Mouse (Mus musculus) hindbrain, postnatal 0 days (tissue): ENCODE results near the gene Cd200r1. TPM values are rescaled to one million over a fixed set of nuclear protein-coding genes. Genes with fewer than 3 reads are reported as not detected.
A peak's percentile ranks its signal among the peaks of the same experiment; 100 is the strongest.

Experiments
- ATAC-seq: fragments of 200-750 bp; cut with Nextera tagmentation; 2 replicates; pipeline ENCODE4 v1.8.0; 2017; ENCODE audit warnings: mild to moderate bottlenecking, moderate TSS enrichment, moderate library complexity
- DNase-seq: peaks from one replicate; pipeline ENCODE4 v3.0.0-alpha.2; 2015; ENCODE audit warnings: low spot score
- H3K27ac ChIP-seq: fragments of 300-500 bp; sonication (generic); 2 replicates; pipeline ENCODE4 v1.5.1; 2014; ENCODE audit warnings: mild to moderate bottlenecking
- H3K27me3 ChIP-seq: fragments of 300-500 bp; sonication (generic); 2 replicates; pipeline ENCODE4 v1.6.1; 2014; ENCODE audit warnings: low read length, mixed read lengths; ENCODE audit not compliant: insufficient read depth
- H3K36me3 ChIP-seq: fragments of 300-500 bp; sonication (generic); 2 replicates; pipeline ENCODE4 v1.6.1; 2014; ENCODE audit warnings: low read length, mixed read lengths; ENCODE audit not compliant: insufficient read depth
- H3K4me1 ChIP-seq: fragments of 300-500 bp; sonication (generic); 2 replicates; pipeline ENCODE4 v1.6.1; 2014; ENCODE audit warnings: antibody characterized with exemption, low read length, mixed read lengths; ENCODE audit not compliant: insufficient read depth
- H3K4me2 ChIP-seq: fragments of 300-500 bp; sonication (generic); 2 replicates; pipeline ENCODE4 v1.6.1; 2014; ENCODE audit warnings: low read depth, mild to moderate bottlenecking, low read length, moderate library complexity, mixed read lengths
- H3K4me3 ChIP-seq: fragments of 300-500 bp; sonication (generic); 2 replicates; pipeline ENCODE4 v1.5.1; 2014; ENCODE audit warnings: low read length
- H3K9ac ChIP-seq: fragments of 300-500 bp; sonication (generic); replicated peaks from 2 replicates; pipeline ENCODE4 v1.6.1; 2014; ENCODE audit warnings: mild to moderate bottlenecking, low read length, moderate library complexity, mixed read lengths
- H3K9me3 ChIP-seq: fragments of 300-500 bp; sonication (generic); 2 replicates; pipeline ENCODE4 v1.6.1; 2016; ENCODE audit warnings: low read length, mixed read lengths
- CTCF ChIP-seq: IDR thresholded peaks from 2 replicates; pipeline ENCODE4 v1.5.1; 2016; ENCODE audit warnings: antibody characterized with exemption, control low read depth, low read depth
- WGBS: fragments of 180-500 bp; shearing (Covaris S2); extraction: QIAGEN DNeasy Blood & Tissue Kit; methylation state at CpG from one replicate; pipeline ENCODE4 v1.1.7; 2014; 5-methylcytosine and 5-hydroxymethylcytosine counted together
- polyA plus RNA-seq: library from polyadenylated mRNA; unstranded; fragments of >200 nt; fragmentation: Nextera tagmentation; extraction: Ambion mirVana; gene quantifications from 2 replicates; pipeline ENCODE4 v1.2.1, GENCODE M21; 2015
- total RNA-seq: library from RNA; depleted of rRNA; stranded (reverse); fragments of >200 nt; gene quantifications from 2 replicates; pipeline ENCODE4 v1.2.3, GENCODE M21; 2014

Cd200r1 gene
- total and polyA plus RNA-seq, 2 experiments from 2014 or later: 0.42 to 0.68 TPM

DNA sequence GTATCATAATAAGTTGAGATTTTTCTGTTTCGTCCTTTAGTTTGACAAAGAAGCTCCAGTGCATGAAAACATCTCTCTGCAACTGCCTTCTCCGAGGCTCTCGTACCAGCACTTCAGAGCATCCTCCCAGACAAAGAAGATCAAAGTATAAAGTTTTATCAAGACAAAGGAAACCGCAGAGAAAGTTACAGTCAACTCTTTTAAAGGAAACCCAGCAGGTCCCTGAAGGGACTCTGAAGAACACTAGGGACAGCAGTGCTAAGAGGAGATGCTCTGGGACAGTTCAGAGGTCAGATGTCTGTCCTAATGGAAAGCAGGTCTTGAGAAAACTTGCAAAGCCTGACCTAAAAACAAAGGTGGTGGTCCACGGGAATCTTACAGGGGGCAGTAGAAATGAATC, 29.9 kb upstream of the Cd200r1 start:
- Histone ChIP-seq H3K4me3 (no peak overlapping the region), H3K9ac (no peak overlapping the region), H3K27ac (no peak overlapping the region), H3K4me1 (no peaks in the 10 kb centered on the region), H3K27me3 (no peaks in the 10 kb centered on the region), H3K4me2 (no peak overlapping the region), H3K9me3 (no peaks in the 10 kb centered on the region), H3K36me3 (peaks cover 58% of the 10 kb centered on the region)
- DNase-seq (no peak), ATAC-seq (no peak)
- 95% methylated on average over 5 of the region's 5 CpGs for WGBS
- no peak for TF ChIP-seq CTCF

DNA sequence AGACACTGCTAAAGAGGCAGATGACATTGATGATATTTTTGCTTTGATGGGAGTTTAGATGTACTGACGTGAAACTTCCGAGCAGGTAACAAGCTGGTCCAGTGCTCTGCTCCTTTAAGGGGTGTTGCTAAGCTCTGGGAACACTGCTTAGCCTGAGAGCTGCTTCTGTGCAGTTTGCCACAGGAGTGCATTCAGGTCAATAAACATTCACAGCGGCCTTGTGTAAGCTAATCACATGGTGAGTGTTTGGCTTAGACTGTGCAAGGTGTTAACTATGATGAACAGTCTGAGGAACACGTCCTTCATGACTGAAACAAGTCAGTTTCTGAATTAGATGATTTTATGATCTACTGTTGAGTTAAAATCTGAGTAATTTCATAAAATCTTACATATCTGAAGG, 29.4 kb upstream of the Cd200r1 start:
- Histone ChIP-seq H3K9me3 (no peaks in the 10 kb centered on the region), H3K4me1 (no peaks in the 10 kb centered on the region), H3K9ac (no peak overlapping the region), H3K27me3 (no peaks in the 10 kb centered on the region), H3K27ac (no peak overlapping the region), H3K36me3 (peaks cover 58% of the 10 kb centered on the region), H3K4me3 (no peak overlapping the region), H3K4me2 (no peak overlapping the region)
- ATAC-seq (no peak), DNase-seq (no peak)
- WGBS: 85% methylated on average over 4 of the region's 4 CpGs
- TF ChIP-seq CTCF: no peak

DNA sequence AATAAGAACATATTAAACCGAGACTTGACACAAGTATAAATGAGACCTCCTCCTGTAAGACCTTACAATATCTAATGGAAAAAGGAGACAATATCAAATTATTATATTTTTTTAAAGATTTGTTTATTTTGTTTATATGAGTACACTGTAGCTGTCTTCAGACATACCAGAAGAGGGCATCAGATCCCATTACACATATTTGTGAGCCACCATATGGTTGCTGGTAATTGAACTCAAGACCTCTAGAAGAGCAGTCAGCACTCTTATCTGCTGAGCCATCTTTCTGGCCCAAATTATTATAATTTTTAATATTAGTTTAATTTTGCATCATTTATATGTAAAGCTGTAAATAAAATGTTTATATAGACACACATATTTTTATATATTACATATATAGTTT, 22.8 kb upstream of the Cd200r1 start:
- Histone ChIP-seq H3K27ac (no peak overlapping the region), H3K9me3 (no peaks in the 10 kb centered on the region), H3K9ac (no peak overlapping the region), H3K4me1 (peaks cover 13% of the 10 kb centered on the region), H3K36me3 (peaks cover 23% of the 10 kb centered on the region), H3K4me3 (no peak overlapping the region), H3K4me2 (no peak overlapping the region), H3K27me3 (no peaks in the 10 kb centered on the region)
- DNase-seq: peak; percentile 23
- TF ChIP-seq CTCF: peak; percentile 32; the same call in 1 of the 2 replicates
- ATAC-seq: no peak
- WGBS: 94% methylated on average over 1 of the region's 1 CpGs

DNA sequence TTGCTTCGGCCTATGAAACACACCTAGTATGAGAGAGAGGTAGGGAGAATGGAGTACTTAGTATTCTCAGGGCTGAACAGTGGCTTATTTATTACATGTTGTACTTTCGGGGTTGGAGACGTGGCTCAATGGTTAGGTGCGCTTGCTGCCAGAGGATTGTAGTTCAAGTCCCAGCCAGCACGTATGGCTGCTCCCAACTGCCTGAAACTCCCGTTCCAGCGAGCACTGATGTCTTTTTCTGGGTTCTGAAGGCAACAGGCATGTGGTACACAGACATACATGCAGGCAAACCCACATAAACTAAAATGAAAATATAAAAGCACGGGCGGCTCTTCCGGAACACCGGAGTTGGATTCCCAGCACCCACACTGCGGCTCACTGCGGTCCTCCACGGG, 20.1 kb upstream of the Cd200r1 start:
- ATAC-seq: peak; percentile 46; the same call in 1 of the 2 replicates

GRCm38 (mm10) chr16:44745866-44746562, 19.5 kb upstream of the Cd200r1 start, which contains the start of gene Gtpbp8:
Gtpbp8 (minus strand) TSS chr16:44746363.
- H3K4me1 ChIP-seq: peaks cover 13% of the 10 kb centered on the region
- peak within 1 kb of the TSS; percentile 79 for H3K4me2 ChIP-seq
- 0 out of 2 replicates have a peak, but pooled peaks have one; percentile 9 for TF ChIP-seq CTCF
- peak within 1 kb of the TSS; percentile 97 for H3K27ac ChIP-seq
- H3K4me3 ChIP-seq: peak within 1 kb of the TSS; percentile 83
- peak; percentile 96 for ATAC-seq
- H3K36me3 ChIP-seq: peaks cover 7% of the 10 kb centered on the region; the same call in 1 of the 2 replicates
- under 1% methylated on average over 47 of the region's 47 CpGs for WGBS
- H3K27me3 ChIP-seq: no peaks in the 10 kb centered on the region
- H3K9ac ChIP-seq: peak within 1 kb of the TSS; percentile 93
- DNase-seq: peak; percentile 95
- H3K9me3 ChIP-seq: no peaks in the 10 kb centered on the region

More for the DNA sequence above, 20.1 kb upstream of the Cd200r1 start:
- no peak for DNase-seq
- Histone ChIP-seq H3K27me3 (no peaks in the 10 kb centered on the region), H3K9me3 (no peaks in the 10 kb centered on the region), H3K4me1 (peaks cover 13% of the 10 kb centered on the region), H3K36me3 (peaks cover 7% of the 10 kb centered on the region; the same call in 1 of the 2 replicates), H3K9ac (peak overlapping the region; percentile 93), H3K4me2 (peak overlapping the region; percentile 79), H3K4me3 (peak overlapping the region; percentile 83), H3K27ac (peak overlapping the region; percentile 97)
- no peak for TF ChIP-seq CTCF
- WGBS: 9% methylated on average over 14 of the region's 14 CpGs

GRCm38 (mm10) chr16:44748007-44748406, 17.5 kb upstream of the Cd200r1 start:
- no peak for DNase-seq
- Histone ChIP-seq H3K4me2 (no peak overlapping the region), H3K4me3 (no peak overlapping the region), H3K36me3 (no peaks in the 10 kb centered on the region), H3K9me3 (no peaks in the 10 kb centered on the region), H3K27ac (no peak overlapping the region), H3K9ac (no peak overlapping the region), H3K27me3 (no peaks in the 10 kb centered on the region), H3K4me1 (peaks cover 13% of the 10 kb centered on the region)
- ATAC-seq: no peak
- no peak for TF ChIP-seq CTCF
- 55% methylated on average over 3 of the region's 3 CpGs for WGBS

GRCm38 (mm10) chr16:44757700-44758099, 7.8 kb upstream of the Cd200r1 start:
- Histone ChIP-seq H3K9ac (no peak overlapping the region), H3K4me2 (no peak overlapping the region), H3K4me3 (no peak overlapping the region), H3K36me3 (no peaks in the 10 kb centered on the region), H3K4me1 (no peaks in the 10 kb centered on the region), H3K9me3 (no peaks in the 10 kb centered on the region), H3K27ac (no peak overlapping the region), H3K27me3 (no peaks in the 10 kb centered on the region)
- ATAC-seq (no peak), DNase-seq (no peak)
- TF ChIP-seq CTCF: no peak
- WGBS: 89% methylated on average over 8 of the region's 8 CpGs
